Mouse (Mus musculus): ENCODE measurements around the gene Sidt2.

Gene Sidt2

GRCm38 (mm10) chr9:45910995-45911394 lies 44.1 kb downstream of the Sidt2 start:
- DNase-seq (ENCODE audit: low spot score), result no peak

GRCm38 (mm10) chr9:45907078-45907428 lies 48.0 kb downstream of the Sidt2 start:
- no peak for DNase-seq (ENCODE audit: low spot score)

- DNase-seq (ENCODE audit: low spot score), result peak; percentile 80
These were observed 48.5 kb downstream of the Sidt2 start, which contains the start of the genes Pcsk7 and Rnf214 for GRCm38 (mm10) chr9:45906355-45907077. Gene Pcsk7, plus strand, starts transcription at chr9:45906497. Gene Rnf214, minus strand, starts transcription at chr9:45906911.

DNA sequence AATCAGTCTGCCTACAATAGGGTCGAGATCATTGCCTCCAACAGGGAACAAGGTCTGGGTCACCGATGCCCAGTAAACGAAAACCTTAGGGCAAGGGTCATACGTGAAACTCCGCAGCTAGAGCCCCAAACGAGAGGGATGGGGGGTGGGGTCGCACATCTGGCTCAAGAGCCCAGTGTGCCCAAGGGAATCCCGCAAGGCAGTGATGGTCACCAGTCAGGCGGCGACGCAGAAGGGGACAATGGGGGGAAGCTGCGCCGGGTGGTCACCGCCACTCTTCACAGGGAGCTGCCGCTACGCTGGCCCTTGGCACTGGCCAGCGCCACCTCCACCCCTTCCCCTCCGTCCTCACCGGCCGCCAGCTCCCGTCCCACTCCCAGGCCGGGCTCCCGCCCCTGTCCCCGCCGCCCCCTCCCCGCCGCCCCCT lies 49.2 kb downstream of the Sidt2 start:
- no peak for DNase-seq (ENCODE audit: low spot score)

DNA sequence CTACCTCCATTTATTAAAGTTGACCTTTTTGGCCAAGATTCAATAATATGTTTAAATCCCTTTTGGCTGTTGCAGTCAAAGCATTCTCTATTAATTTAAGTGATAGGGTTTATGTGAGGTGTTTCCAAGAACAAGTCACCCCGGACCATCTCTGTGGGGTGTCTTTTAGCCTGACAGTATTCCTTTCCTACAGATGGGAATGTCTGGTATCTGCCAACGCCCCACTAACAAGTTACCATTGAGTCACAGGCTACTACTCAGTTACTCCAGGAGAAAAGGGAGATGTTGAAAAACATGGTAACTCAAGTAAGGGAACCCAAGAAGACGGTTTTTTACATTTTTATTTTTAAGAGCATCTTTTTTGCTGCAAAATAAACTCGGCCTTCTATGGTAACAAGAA lies 49.9 kb downstream of the Sidt2 start:
- DNase-seq (ENCODE audit: low spot score), result no peak

- no peak for DNase-seq (ENCODE audit: low spot score)
These were observed 61.4 kb downstream of the Sidt2 start for GRCm38 (mm10) chr9:45893681-45894080.
